Mouse (Mus musculus) T-helper 17 cell (primary cell): ENCODE data around the gene Stk32c.

Source experiments
- in situ Hi-C, 2 experiments: fragments of 300-600 bp; cut with MboI, MseI; formaldehyde crosslinking; loops; 1 replicate in 1 of 2; 2 replicates in 1 of 2; pipeline ENCODE4 v1.15.1; 2025; ENCODE audit warnings: high pct_unique_total_duplicates in 2 of 2

Gene Stk32c

DNA sequence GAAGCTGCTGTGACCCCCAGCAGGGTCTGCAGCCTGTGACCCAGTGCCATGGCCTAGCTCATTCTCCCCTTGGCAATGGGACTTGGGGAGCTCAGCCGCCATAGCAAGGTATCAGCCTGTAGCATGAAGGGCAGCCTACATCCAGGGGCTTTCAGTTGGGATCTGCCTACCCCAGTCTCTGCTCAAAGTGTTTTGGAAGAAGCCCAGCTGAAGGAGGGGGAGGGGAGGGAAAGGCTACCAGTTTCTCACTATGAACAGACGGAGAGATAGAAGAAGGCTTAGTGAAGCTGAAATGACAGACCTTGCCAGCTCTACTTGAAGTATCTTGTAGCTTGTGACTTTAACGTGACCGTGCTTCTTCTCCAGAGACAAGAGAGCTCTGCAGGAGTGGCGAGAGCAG lies 16.7 kb upstream of the Stk32c start:
- in situ Hi-C loops: loop anchor here (5.0 to 10.0 kb wide), 3 partner anchors 67 to 145 kb away; no protein-coding TSS in a partner anchor

DNA sequence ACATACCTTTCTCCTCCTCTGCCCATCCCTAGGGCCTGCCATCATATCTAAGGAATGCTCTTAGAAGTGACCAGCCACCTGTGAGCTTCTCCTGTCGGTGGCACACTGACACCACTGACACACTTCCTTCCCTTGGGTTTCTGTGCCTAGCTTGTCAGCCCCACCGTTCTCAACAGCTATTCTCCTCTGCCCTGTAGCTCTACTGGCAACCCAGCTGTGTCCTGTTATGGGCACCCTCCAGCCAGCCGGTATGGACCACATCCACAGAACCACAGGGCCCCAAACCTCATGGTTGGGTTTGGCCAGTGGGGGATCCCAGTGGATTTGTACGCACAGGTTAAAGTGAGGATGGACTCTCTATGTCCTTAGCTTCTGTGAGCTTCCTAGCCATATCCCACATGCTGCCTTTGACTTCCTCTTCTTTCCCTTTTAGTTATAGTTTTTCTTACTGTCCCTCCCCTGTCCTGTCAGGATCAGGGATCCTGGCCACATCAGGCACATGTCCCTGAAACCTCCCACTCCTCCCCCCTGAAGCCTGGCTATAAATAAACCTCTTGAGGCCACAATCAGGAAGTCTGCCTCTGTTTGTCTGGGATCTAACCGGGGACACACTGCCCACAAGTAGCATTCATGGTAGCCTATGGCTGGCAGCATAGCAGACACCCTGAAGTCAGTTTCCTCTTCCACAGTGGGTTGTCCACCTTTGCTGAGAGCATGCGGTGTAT lies 15.5 kb upstream of the Stk32c start:
- in situ Hi-C loops: no loop called here

DNA sequence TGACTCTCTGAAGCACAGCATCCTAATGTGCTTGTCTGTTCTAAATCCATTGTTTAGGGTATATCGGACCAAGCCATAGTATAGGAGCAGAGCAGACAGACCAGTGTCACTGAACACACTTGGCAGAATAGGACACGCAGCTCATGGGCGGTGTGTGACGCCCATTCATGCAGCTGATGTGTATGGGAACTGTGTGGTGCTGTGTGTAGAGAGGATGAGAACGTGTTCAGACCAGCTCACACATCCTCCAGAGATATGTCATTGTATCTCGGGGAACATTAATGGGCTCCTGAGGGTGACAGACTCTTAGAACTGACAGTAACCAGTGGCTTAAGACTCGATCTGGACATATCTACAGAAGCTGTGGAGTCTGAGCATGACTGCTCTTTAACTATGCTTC lies 13.3 kb upstream of the Stk32c start:
- in situ Hi-C loops: no loop called here

DNA sequence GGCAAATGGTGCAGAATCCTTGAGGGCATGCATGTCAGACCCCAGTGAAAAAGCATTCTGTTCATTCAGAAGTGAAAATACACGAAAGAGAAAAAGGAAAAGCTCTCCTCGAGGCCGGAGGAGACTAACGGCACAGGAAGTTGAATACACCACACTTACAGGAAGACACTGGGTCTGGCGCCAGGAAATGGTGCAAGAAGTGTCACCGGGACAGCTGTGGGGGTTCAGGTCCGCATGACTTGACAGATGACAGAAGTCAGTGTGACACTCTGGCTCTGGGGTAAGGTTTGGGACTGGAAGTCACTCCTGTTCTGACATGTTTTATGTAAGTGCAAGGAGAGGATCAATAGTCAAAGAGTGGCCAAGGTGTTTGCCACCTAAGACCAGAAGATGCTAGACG lies 11.6 kb upstream of the Stk32c start:
- in situ Hi-C loops: loop anchor here in 1 of 2 experiments (25.0 kb wide), 1 partner anchor 387 kb away; the partner anchor contains the start of genes Mapk1ip1 and Ppp2r2d

DNA sequence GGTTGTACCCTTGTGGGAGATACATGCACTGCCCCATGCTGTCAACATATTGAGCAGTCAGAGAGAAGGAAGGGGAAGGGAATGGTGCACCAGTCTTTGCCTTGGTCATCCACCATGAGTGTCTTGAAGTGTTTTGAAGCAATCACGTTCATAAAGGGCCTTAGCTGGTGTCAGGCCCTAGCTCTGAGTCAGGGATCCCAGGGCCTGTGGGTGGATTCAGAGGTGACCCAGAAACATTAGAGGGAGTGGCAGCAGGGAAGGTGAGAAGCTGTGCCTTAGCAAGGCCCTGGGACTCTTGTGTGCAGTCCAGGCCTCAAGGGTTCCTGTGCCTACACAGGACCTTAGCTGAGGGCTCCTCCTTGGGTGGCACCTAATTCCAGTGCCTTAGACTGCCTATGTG lies 11.0 kb upstream of the Stk32c start:
- in situ Hi-C loops: loop anchor here in 1 of 2 experiments (25.0 kb wide), 1 partner anchor 387 kb away; the partner anchor contains the start of genes Mapk1ip1 and Ppp2r2d

DNA sequence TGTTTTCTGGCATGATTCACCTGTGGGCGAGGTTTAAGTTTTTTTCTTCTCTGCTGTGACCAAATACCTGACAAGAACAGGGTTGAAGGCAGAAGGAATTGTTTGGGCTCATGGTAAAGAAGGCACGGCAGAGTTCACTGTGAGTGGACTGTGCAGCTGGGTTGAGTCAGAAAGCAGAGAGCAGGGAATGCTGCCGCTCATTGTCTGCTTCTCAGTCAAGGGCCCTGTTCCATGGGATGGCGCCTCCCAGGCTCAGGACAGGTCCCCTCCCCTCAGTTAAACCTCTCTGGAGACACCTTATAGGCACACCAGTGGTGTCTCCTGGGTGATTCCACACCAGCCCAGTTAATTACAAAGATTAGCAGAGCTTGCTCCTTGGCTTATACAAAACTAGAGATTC lies 9.2 kb upstream of the Stk32c start:
- in situ Hi-C loops: loop anchor here in 1 of 2 experiments (25.0 kb wide), 1 partner anchor 385 kb away; the partner anchor contains the start of genes Mapk1ip1 and Ppp2r2d

DNA sequence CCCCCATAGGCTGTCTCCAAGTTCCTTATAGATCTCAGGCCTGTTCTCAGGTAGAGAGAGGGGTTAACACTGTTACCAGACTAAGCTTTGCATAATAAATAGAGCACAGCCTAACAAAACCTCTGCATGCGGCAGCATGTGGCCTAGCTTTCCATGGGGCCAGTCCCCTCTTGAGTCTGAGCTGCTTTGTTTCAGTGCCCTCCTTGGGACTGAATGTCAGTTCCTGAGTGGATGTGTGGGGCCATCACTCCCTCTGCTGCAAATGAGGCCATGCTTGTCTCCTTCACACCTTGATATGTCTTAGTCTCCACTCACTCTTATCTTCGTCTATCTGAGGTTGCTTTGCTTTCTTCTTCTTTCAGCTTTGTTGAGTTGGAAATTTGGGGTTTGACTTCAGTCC lies 8.7 kb upstream of the Stk32c start:
- in situ Hi-C loops: loop anchor here in 1 of 2 experiments (25.0 kb wide), 1 partner anchor 385 kb away; the partner anchor contains the start of genes Mapk1ip1 and Ppp2r2d

DNA sequence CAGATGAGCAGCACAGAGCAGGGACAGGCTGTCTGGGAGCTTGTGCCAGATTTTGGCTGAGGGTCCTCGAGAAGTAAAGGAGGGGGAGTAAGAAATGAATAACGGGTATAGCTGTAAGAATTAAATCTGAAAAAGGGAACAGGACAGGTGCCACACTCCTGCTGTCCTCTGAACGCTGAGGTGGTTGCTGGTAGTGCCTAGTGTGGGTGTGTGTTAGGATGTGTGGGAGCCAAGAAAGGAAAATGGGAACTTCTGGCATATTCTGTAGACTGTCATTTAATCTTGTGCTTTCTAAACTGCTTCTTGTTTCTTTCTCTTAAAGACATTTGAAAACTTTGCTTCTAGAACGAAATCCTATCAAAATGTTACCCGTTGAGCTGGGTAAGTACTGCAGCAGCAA lies 8.0 kb upstream of the Stk32c start:
- in situ Hi-C loops: loop anchor here in 1 of 2 experiments (25.0 kb wide), 1 partner anchor 384 kb away; the partner anchor contains the start of genes Mapk1ip1 and Ppp2r2d

DNA sequence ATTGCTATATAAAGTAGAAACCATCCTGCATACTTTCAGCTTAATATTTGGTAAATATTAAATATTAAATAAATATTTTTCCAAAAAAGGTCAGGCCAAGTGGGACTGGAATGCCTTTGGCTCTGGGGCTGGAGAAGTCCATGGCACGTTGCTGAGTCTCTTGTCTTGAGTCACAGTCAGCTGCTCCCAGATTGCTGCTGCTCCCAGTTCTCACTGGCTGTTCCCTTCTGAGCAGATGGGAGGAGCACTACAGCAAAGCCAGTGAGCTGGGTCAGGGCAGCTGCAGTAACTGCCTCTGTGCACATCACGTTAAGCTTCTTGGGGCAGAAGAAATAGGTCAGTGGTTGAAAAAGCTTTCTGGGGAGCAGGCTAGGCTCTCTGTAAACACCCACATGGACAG lies 7.2 kb upstream of the Stk32c start:
- in situ Hi-C loops: loop anchor here in 1 of 2 experiments (25.0 kb wide), 1 partner anchor 383 kb away; the partner anchor contains the start of genes Mapk1ip1 and Ppp2r2d

DNA sequence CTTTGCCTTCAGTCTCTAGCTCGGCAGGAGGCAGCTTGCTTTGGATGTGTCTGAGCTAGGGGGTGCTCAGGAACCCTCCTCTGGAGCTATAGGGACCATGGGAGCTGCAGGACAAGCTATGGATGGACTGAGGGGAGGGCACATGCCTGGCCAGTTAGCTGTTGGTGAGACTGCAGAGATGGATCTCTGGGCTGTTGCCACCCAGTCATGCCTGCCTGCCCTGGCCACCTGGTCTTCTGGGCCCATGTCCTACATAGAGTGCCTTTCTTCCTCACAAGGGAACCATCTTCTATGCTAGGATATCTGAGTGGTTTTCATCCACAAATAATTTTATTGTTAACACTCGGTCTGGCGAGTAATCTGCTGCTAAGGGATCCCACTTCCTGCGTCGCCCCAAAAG lies 6.4 kb upstream of the Stk32c start:
- in situ Hi-C loops: loop anchor here in 1 of 2 experiments (5.0 to 25.0 kb wide), 2 partner anchors 178 to 382 kb away; partner anchors contain the start of genes Mapk1ip1 and Ppp2r2d

DNA sequence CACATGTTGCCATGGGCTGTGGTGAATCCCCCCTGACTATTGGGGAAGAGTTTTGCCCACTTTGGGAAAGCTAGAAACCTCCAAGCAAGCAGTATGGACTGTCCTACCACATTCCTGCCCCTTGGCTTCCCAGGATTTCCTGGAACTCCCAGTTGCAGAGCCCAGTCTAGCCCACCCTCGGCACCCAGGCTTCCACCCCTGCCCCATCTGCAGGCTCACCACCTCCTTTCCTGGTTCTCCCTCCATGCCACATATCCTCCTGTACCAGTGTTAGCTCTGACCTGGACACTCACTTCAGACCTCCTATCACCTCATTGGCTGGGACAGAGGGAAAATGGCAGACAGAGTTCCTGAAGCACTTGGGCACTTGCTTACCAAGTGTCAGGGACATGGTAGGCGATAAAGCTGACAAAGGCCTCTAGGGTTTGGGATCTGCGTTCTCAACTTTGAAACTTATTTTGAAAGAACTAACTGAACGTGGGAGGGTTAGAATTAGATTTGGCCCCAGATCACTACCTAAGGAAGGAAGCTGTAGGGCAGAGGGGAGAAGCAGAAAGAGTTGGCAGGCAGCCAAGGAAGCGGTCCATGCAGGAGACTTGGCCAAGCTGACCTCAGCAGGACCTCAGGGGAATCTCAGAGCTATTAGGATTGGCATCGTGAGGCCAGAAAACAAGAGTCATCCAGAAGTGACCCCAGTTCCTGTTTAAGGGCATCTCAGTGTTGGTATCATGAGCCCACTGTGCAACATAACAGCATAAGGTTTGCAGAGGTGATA lies 5.7 kb upstream of the Stk32c start:
- in situ Hi-C loops: loop anchor here in 1 of 2 experiments (5.0 to 25.0 kb wide), 2 partner anchors 178 to 382 kb away; partner anchors contain the start of genes Mapk1ip1 and Ppp2r2d

DNA sequence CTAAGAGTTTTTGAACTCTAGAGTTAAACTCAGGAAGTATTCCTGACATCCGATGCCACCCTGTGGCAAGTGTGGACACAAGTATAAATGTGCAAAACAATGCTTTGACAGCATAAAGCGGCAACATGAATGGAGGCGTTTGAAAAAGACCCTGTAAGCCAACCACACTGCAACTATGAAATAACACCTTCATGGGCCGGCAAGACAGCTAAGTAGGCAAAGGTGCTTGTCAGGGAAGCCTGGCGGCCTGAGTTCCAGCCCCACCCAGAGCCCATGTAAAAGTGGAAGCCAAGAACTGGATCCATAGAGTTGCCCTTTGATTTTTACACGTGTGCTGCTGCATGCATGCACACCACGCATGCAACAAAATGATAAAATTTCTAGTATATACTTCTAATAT lies 3.9 kb upstream of the Stk32c start:
- in situ Hi-C loops: loop anchor here in 1 of 2 experiments (5.0 to 25.0 kb wide), 2 partner anchors 180 to 380 kb away; partner anchors contain the start of genes Mapk1ip1 and Ppp2r2d

DNA sequence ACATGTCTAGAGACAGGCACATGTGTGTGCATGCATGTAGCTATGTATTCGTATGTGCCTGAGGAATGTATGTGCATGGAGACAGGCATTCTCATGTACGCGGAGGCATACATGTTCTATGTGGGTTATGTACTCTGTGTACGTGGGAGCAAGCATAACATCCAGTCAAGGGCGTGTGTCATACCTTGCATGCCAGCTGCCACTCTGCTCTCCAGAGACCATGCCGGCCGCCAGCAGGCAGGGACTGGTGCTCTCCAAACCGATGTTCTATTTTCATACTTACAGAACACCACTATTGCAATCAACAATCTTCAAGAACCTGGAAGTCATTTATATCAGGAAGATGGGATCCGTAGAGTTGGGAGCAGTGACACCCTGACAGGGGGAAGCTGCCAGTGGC lies 3.4 kb upstream of the Stk32c start:
- in situ Hi-C loops: loop anchor here in 1 of 2 experiments (5.0 to 25.0 kb wide), 2 partner anchors 181 to 379 kb away; partner anchors contain the start of genes Mapk1ip1 and Ppp2r2d

DNA sequence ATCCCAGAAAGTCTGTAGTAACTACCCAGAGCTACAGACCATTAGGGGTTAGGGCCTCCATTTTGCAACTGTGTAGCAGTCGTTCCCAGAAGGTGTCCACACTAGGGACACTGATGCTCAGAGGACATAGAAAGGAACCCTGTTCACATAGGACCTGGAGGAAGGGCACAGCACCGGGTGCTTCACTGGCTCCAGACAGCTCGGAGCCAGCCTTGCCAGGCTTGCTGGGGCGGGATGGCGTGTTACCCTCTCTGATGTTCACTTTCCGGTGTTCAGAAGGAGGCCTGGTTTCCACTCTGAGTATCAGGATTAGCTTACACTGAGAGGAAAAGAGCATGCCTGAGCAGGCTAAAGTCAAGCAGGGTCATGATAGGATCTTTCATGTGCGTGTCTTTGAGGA lies 2.8 kb upstream of the Stk32c start:
- in situ Hi-C loops: loop anchor here in 1 of 2 experiments (5.0 to 25.0 kb wide), 2 partner anchors 181 to 379 kb away; partner anchors contain the start of genes Mapk1ip1 and Ppp2r2d

DNA sequence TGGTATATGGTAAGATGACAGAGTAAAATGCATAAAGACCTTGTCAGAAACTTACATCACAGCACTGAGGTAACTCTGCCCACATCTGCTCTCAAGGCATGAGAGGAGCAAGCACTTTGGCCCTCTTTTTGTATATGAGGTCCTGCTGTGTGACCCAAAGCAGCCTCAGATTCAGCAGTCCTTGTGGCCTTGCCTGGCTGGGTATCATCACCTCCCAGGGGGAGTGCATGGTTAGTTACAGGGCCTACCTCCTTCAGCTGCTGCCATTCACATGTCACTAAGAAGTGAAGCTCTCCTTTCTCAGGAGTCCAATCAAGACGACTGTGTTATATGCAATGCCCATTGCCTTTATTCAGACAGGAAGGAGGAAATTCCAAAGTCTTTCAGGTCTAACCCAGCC lies 2.4 kb upstream of the Stk32c start:
- in situ Hi-C loops: loop anchor here in 1 of 2 experiments (5.0 to 25.0 kb wide), 2 partner anchors 182 to 378 kb away; partner anchors contain the start of genes Mapk1ip1 and Ppp2r2d

DNA sequence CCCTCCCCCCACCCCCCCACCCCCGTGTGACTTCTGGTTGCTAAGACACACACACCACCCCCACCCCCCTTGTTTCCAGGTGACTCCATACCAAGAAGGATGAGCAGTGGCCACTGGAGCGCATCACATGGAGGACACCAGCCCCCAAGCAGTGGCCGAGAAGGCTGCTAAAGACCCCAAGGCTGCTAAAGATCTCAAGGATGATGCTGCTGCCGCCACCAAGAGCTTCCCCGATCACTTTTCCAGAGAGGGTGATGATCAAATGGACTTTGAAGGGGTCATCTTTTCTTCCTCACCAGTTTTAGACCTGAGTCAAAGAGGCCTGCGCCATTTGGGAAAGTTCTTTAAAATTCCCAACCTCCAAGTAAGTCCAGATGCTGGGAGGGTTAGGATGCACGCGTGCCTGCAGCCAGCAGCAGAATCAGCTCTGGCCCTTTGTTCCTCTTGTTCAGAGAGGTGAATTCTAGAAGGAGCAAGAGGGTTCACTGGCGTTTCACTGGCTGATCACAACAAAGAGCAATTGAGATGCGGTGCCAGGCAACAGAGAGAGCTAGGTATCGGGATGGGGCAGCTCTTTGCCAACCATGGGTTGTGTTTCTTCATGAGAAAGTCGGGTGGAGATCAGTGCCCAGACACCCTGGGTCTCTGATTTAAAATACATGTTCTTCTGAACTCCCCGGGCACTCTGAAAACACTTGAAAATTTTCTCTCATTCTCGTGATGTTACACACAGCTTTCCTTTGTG lies 1.7 kb upstream of the Stk32c start:
- in situ Hi-C loops: loop anchor here in 1 of 2 experiments (5.0 to 25.0 kb wide), 2 partner anchors 183 to 377 kb away; partner anchors contain the start of genes Mapk1ip1 and Ppp2r2d

DNA sequence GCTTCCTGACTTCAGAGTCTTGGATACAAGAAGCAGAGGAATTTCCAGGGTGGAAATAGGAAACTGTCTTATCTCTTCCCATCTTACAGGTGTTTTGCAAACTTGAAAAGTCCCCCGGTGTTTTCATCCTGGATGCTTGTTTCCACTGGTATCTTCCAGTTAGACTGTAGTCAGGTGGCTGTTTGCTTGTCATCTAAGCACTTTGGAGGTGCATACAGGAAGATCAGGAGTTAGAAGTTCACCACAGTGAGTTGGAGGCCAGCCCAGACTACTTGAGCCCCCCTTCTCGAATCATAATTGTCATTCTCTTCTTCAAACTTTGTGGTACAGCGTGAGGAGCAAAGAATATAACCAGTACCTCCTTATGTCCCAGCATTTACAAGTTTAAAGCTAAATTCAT lies 1.1 kb upstream of the Stk32c start:
- in situ Hi-C loops: loop anchor here in 1 of 2 experiments (25.0 kb wide), 1 partner anchor 377 kb away; the partner anchor contains the start of genes Mapk1ip1 and Ppp2r2d

DNA sequence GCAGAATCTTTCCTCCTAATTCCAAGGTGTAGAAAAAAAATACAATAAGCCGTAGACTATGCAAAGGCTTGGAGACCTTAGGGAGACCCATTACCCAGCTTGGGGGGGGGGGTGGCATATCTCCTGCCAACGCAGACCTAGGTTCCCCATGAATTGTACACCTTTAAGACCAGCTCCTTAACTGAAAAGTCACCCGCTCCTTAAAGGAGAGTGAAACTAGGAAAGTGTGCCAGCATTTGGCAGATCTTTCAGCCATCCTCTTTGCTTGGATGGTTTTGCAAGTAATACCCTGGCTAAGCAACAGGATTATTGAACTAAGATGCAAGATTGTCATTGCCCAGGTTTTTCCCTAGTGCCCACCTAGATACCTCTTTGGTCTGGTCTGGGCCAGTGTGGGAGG lies 644 bp upstream of the Stk32c start:
- in situ Hi-C loops: loop anchor here in 1 of 2 experiments (25.0 kb wide), 1 partner anchor 376 kb away; the partner anchor contains the start of genes Mapk1ip1 and Ppp2r2d

DNA sequence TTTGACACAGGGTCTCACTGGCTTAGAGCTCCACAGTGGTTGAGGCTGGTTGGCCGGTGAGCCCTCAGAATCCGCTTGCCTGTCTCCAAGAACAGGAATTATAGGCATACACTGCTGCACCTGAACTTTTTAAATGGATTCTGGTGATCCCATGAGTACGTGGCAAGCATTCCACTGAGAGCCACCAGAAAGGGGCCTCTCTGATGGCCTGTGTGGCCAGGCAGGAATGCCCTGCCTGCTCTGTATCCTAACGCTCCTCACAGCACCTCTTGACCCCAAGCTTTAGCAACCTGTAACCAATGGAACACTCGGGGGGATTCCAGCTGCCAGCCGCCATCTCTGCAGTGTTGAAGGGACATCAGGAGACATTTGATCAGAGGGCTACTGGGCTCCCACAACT lies 1.3 kb downstream of the Stk32c start:
- in situ Hi-C loops: loop anchor here in 1 of 2 experiments (25.0 kb wide), 1 partner anchor 374 kb away; the partner anchor contains the start of genes Mapk1ip1 and Ppp2r2d

DNA sequence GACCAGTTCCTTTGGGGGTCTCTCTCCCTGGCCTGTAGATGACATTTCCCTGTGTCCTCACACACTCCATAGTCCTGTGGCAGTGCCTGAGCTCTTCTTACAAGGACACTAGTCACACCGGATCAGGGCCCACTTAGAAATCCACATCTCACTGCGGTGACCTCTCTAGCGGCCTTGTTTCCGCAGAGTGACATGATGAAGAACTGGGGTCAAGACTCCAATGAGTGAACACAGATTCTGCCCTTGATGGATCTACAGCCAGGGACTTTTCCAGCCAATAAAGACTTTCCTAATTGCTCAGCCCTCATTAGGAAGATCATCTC lies 4.4 kb downstream of the Stk32c start:
- in situ Hi-C loops: loop anchor here (5.0 to 25.0 kb wide), 3 partner anchors 141 to 371 kb away; partner anchors contain the start of genes Mapk1ip1 (in 1 of the 2) and Ppp2r2d (in 1 of the 2)
